Mouse (Mus musculus) kidney, embryonic 14.5 days (tissue): ENCODE results near the gene Osbpl5. TPM values are rescaled to one million over a fixed set of nuclear protein-coding genes. Genes with fewer than 3 reads are reported as not detected.
"Not testable (repeated sequence)": the region's sequence is repeated elsewhere in the genome, so short reads cannot be mapped to it uniquely, and the experiment has no call there.

Experiments
- ATAC-seq: fragments of 200-750 bp; cut with Nextera tagmentation; 2 replicates; pipeline ENCODE4 v1.8.0; 2017; ENCODE audit warnings: moderate number of reproducible peaks, mild to moderate bottlenecking, moderate TSS enrichment, moderate library complexity; ENCODE audit not compliant: low FRiP score, low TSS enrichment
- H3K27ac ChIP-seq: fragments of 300-500 bp; sonication (generic); 2 replicates; pipeline ENCODE4 v1.5.1; 2014; ENCODE audit warnings: low read depth, mild to moderate bottlenecking, low read length, moderate library complexity, mixed read lengths
- H3K27me3 ChIP-seq: fragments of 300-500 bp; sonication (generic); 2 replicates; pipeline ENCODE4 v1.6.1; 2014; ENCODE audit warnings: mild to moderate bottlenecking, low read length; ENCODE audit not compliant: control insufficient read depth, insufficient read depth
- H3K36me3 ChIP-seq: fragments of 300-500 bp; sonication (generic); 2 replicates; pipeline ENCODE4 v1.6.1; 2014; ENCODE audit warnings: low read length, mixed read lengths; ENCODE audit not compliant: control insufficient read depth, insufficient read depth
- H3K4me1 ChIP-seq: fragments of 300-500 bp; sonication (generic); 2 replicates; pipeline ENCODE4 v1.6.1; 2014; ENCODE audit warnings: low read length, mixed read lengths; ENCODE audit not compliant: control insufficient read depth, insufficient read depth
- H3K4me2 ChIP-seq: fragments of 300-500 bp; sonication (generic); replicated peaks from 2 replicates; pipeline ENCODE4 v1.6.1; 2014; ENCODE audit warnings: low read depth, mild to moderate bottlenecking, low read length
- H3K4me3 ChIP-seq: fragments of 300-500 bp; sonication (generic); 2 replicates; pipeline ENCODE4 v1.5.1; 2014; ENCODE audit warnings: mild to moderate bottlenecking, low read length
- H3K9ac ChIP-seq: fragments of 300-500 bp; sonication (generic); 2 replicates; pipeline ENCODE4 v1.6.1; 2014; ENCODE audit warnings: low read depth, mild to moderate bottlenecking, low read length, moderate library complexity
- H3K9me3 ChIP-seq: fragments of 300-500 bp; sonication (generic); 2 replicates; pipeline ENCODE4 v1.6.1; 2016; ENCODE audit warnings: low read length; ENCODE audit not compliant: control insufficient read depth
- WGBS: fragments of 180-500 bp; shearing (Covaris S2); extraction: QIAGEN DNeasy Blood & Tissue Kit; methylation state at CpG from one replicate; pipeline ENCODE4 v1.1.7; 2014; 5-methylcytosine and 5-hydroxymethylcytosine counted together
- polyA plus RNA-seq: library from polyadenylated mRNA; unstranded; fragments of >200 nt; fragmentation: Nextera tagmentation; extraction: Ambion mirVana; gene quantifications from 2 replicates; pipeline ENCODE4 v1.2.1, GENCODE M21; 2014

Gene Osbpl5
- polyA plus RNA-seq, 1 experiment from 2014 or later, result 30.7 TPM

DNA sequence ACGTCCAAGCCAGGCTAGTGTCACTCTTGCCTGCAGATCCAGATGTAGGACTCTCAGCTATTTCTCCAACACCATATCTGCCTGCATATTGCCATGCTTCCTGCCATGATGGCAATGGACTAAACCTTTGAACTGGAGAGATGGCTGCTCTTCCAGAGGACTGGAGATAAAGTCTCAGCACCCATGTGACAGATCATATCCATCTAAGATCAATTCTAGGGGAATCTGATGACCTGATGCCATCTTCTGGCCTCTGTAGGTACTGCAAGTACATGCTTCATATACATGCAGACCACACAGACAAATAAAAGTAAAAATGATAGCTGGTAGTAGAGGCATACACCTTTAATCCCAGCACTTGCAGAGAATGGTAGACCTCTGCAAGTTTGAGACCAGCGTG, 60.6 kb downstream of the Osbpl5 start:
- Histone ChIP-seq H3K9ac (no peak overlapping the region), H3K4me2 (no peak overlapping the region), H3K4me3 (no peak overlapping the region), H3K9me3 (no peaks in the 10 kb centered on the region; the same call in 1 of the 2 replicates), H3K27me3 (no peaks in the 10 kb centered on the region), H3K4me1 (no peaks in the 10 kb centered on the region), H3K27ac (no peak overlapping the region), H3K36me3 (peaks cover 52% of the 10 kb centered on the region)
- WGBS, result 61% methylated on average over 2 of the region's 2 CpGs
- ATAC-seq, result no peak

DNA sequence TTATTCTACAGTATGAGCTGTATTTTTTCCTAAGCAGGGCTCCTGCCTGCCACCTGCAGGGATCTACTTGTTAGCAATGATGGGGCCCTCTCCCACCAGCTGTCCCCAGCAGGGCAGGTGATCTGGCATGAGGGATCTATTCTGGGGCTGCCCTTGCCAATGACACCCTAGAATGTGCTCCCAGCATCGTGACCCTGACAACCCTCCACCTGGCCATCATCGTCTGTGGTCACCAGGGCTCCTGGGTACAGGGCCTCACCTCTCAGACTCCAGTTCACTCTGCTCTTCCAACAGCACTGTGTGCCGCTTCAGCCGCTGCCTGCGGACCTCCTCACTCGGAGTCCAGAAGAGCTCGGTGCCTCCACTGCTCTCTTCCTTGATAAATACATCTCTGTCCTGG, 62.2 kb downstream of the Osbpl5 start:
- Histone ChIP-seq H3K4me3 (no peak overlapping the region), H3K4me1 (no peaks in the 10 kb centered on the region), H3K27me3 (no peaks in the 10 kb centered on the region), H3K36me3 (peaks cover 65% of the 10 kb centered on the region), H3K9ac (no peak overlapping the region), H3K9me3 (no peaks in the 10 kb centered on the region; the same call in 1 of the 2 replicates), H3K4me2 (no peak overlapping the region), H3K27ac (no peak overlapping the region)
- ATAC-seq, result no peak
- 95% methylated on average over 7 of the region's 7 CpGs for WGBS

GRCm38 (mm10) chr7:143692746-143693510, 63.9 kb downstream of the Osbpl5 start:
- no peaks in the 10 kb centered on the region; the same call in 1 of the 2 replicates for H3K9me3 ChIP-seq
- H3K27me3 ChIP-seq, result no peaks in the 10 kb centered on the region
- no peak overlapping the region for H3K27ac ChIP-seq
- WGBS, result 89% methylated on average over 12 of the region's 12 CpGs
- peaks cover 76% of the 10 kb centered on the region for H3K36me3 ChIP-seq
- no peaks in the 10 kb centered on the region for H3K4me1 ChIP-seq
- H3K4me3 ChIP-seq, result no peak overlapping the region
- no peak overlapping the region for H3K9ac ChIP-seq
- ATAC-seq, result no peak
- H3K4me2 ChIP-seq, result no peak overlapping the region

- Histone ChIP-seq H3K36me3 (peaks cover 76% of the 10 kb centered on the region), H3K27me3 (no peaks in the 10 kb centered on the region)
- WGBS, result 89% methylated on average over 4 of the region's 4 CpGs
Measured at GRCm38 (mm10) chr7:143691909-143692308, 64.9 kb downstream of the Osbpl5 start.

DNA sequence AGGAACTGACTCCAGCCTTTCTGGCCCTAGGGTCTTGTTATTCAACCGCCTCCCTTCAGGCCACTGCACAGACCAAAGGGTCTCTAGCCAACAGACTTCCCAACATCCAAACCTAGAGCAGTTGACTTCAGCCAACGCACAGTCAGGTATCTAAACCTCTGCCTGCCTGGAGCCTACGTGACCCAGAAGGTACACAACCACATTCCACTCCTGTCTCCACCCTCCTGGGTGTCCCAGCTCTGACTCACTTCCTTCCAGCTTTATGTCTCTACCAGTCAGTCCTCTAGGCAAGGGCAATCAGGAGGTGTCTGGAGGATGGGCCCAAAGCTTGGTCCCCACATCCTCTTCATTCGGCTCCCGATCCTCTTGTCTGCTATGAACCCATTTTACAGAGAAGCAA, 65.6 kb downstream of the Osbpl5 start:
- WGBS, result 91% methylated on average over 5 of the region's 5 CpGs
- Histone ChIP-seq H3K4me3 (no peak overlapping the region), H3K9ac (no peak overlapping the region), H3K27ac (no peak overlapping the region), H3K27me3 (no peaks in the 10 kb centered on the region), H3K36me3 (peaks cover 76% of the 10 kb centered on the region), H3K9me3 (no peaks in the 10 kb centered on the region; the same call in 1 of the 2 replicates), H3K4me2 (no peak overlapping the region), H3K4me1 (no peaks in the 10 kb centered on the region)
- ATAC-seq, result no peak

More at GRCm38 (mm10) chr7:143691909-143692308, 64.9 kb downstream of the Osbpl5 start:
- Histone ChIP-seq H3K9ac (no peak overlapping the region), H3K9me3 (no peaks in the 10 kb centered on the region; the same call in 1 of the 2 replicates), H3K4me1 (no peaks in the 10 kb centered on the region), H3K27ac (no peak overlapping the region), H3K4me2 (no peak overlapping the region), H3K4me3 (no peak overlapping the region)
- ATAC-seq, result no peak

- ATAC-seq, result no peak
- H3K4me2 ChIP-seq, result no peak overlapping the region
- no peak overlapping the region for H3K4me3 ChIP-seq
- no peaks in the 10 kb centered on the region for H3K27me3 ChIP-seq
- no peaks in the 10 kb centered on the region for H3K9me3 ChIP-seq
- peaks cover 65% of the 10 kb centered on the region for H3K36me3 ChIP-seq
- no peak overlapping the region for H3K9ac ChIP-seq
- no peaks in the 10 kb centered on the region for H3K4me1 ChIP-seq
- 81% methylated on average over 4 of the region's 4 CpGs for WGBS
- H3K27ac ChIP-seq, result no peak overlapping the region
Measured at GRCm38 (mm10) chr7:143689946-143690345, 66.8 kb downstream of the Osbpl5 start.

DNA sequence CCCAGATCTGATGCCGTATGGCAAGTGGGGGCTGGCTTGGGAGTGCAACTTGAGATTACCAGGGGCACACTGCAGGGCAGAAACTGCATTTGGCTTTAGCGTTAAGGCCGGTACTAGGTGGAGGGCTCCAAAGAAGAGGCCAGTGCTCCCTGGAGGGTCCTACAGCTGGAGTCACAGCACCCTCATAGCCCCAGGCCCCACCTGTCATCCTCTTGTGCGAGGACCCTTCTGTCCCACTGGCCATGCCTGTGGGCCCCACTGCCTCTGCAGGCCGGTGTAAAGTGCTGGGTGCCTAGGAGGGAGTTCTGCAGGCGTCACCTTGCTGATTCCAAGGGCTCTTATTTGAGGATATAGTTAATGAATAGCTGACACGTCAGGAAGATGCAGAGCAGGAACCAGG, 67.3 kb downstream of the Osbpl5 start:
- no peaks in the 10 kb centered on the region for H3K9me3 ChIP-seq
- no peaks in the 10 kb centered on the region for H3K4me1 ChIP-seq
- no peaks in the 10 kb centered on the region for H3K27me3 ChIP-seq
- peaks cover 61% of the 10 kb centered on the region for H3K36me3 ChIP-seq
- no peak overlapping the region for H3K4me3 ChIP-seq
- no peak overlapping the region for H3K4me2 ChIP-seq
- no peak overlapping the region for H3K27ac ChIP-seq
- 84% methylated on average over 7 of the region's 7 CpGs for WGBS
- ATAC-seq, result no peak
- H3K9ac ChIP-seq, result no peak overlapping the region

GRCm38 (mm10) chr7:143686676-143687075, 70.1 kb downstream of the Osbpl5 start:
- H3K27ac ChIP-seq, H3K4me3 ChIP-seq, H3K9ac ChIP-seq, H3K4me2 ChIP-seq, H3K27me3 ChIP-seq, ATAC-seq, H3K4me1 ChIP-seq, H3K9me3 ChIP-seq: not testable (repeated sequence)
- WGBS, result 74% methylated on average over 3 of the region's 3 CpGs
- H3K36me3 ChIP-seq, result peaks cover 34% of the 10 kb centered on the region

- WGBS, result 50% methylated on average over 4 of the region's 4 CpGs
Measured at GRCm38 (mm10) chr7:143686191-143686590, 70.6 kb downstream of the Osbpl5 start.

More at GRCm38 (mm10) chr7:143686191-143686590, 70.6 kb downstream of the Osbpl5 start:
- not testable (repeated sequence) for H3K27me3 ChIP-seq, H3K27ac ChIP-seq, H3K9me3 ChIP-seq, H3K4me3 ChIP-seq, H3K4me2 ChIP-seq, H3K9ac ChIP-seq, H3K4me1 ChIP-seq
- peaks cover 29% of the 10 kb centered on the region for H3K36me3 ChIP-seq
- ATAC-seq, result peak; percentile 37; the same call in 1 of the 2 replicates
